Mouse (Mus musculus) gastrocnemius, postnatal 4 days (tissue): ENCODE measurements around the gene Ulk4. TPM values are rescaled to one million over a fixed set of nuclear protein-coding genes. Genes with fewer than 3 reads are reported as not detected.

Experiments
- DNase-seq, 2 experiments: peaks; one replicate each; pipeline ENCODE4 v3.0.0; 2021 to 2022; ENCODE audit warnings: low spot score in 2 of 2, mixed read lengths in 2 of 2
- total RNA-seq, 2 experiments: library from RNA; stranded (reverse); gene quantifications; 2 replicates each; pipeline ENCODE4 v1.2.3; 2021

Ulk4 gene
- total RNA-seq, 2 experiments from 2014 or later: 2.2 to 2.3 TPM

GRCm38 (mm10) chr9:121257106-121257505, 19.9 kb downstream of the Ulk4 start:
- peak in 1 of 2 experiments; percentile 5 for DNase-seq

GRCm38 (mm10) chr9:121254761-121255160, 22.2 kb downstream of the Ulk4 start:
- DNase-seq: peak; percentile 6 to 13

- DNase-seq: peak; percentile 16 to 36
These were observed 23.0 kb downstream of the Ulk4 start for GRCm38 (mm10) chr9:121253983-121254382.

- DNase-seq: peak; percentile 6 to 16
These were observed 26.1 kb downstream of the Ulk4 start for GRCm38 (mm10) chr9:121250854-121251253.

GRCm38 (mm10) chr9:121249805-121250204, 27.2 kb downstream of the Ulk4 start:
- peak; percentile 22 to 25 for DNase-seq

GRCm38 (mm10) chr9:121247956-121248775, 28.8 kb downstream of the Ulk4 start:
- peak; percentile 72 to 85 for DNase-seq

- DNase-seq: no peak
These were observed 29.9 kb downstream of the Ulk4 start for GRCm38 (mm10) chr9:121247047-121247446.

GRCm38 (mm10) chr9:121242331-121242730, 34.7 kb downstream of the Ulk4 start:
- peak in 1 of 2 experiments; percentile 4 for DNase-seq

GRCm38 (mm10) chr9:121241806-121242205, 35.2 kb downstream of the Ulk4 start:
- DNase-seq: peak in 1 of 2 experiments; percentile 17

GRCm38 (mm10) chr9:121241366-121241765, 35.6 kb downstream of the Ulk4 start:
- peak in 1 of 2 experiments; percentile 5 for DNase-seq

GRCm38 (mm10) chr9:121240242-121240641, 36.8 kb downstream of the Ulk4 start:
- DNase-seq: peak in 1 of 2 experiments; percentile 13

GRCm38 (mm10) chr9:121239571-121239970, 37.4 kb downstream of the Ulk4 start:
- no peak for DNase-seq

- DNase-seq: no peak
These were observed 58.4 kb downstream of the Ulk4 start for GRCm38 (mm10) chr9:121218636-121219035.

- no peak for DNase-seq
These were observed 58.8 kb downstream of the Ulk4 start for GRCm38 (mm10) chr9:121218230-121218629.

GRCm38 (mm10) chr9:121217742-121218141, 59.3 kb downstream of the Ulk4 start:
- DNase-seq: no peak

GRCm38 (mm10) chr9:121216536-121217320, 60.3 kb downstream of the Ulk4 start:
- DNase-seq: no peak

GRCm38 (mm10) chr9:121215349-121216000, 61.5 kb downstream of the Ulk4 start:
- peak; percentile 54 to 55 for DNase-seq

GRCm38 (mm10) chr9:121212322-121212721, 64.7 kb downstream of the Ulk4 start:
- DNase-seq: no peak

GRCm38 (mm10) chr9:121205046-121205445, 72.0 kb downstream of the Ulk4 start:
- DNase-seq: peak; percentile 6 to 12

- DNase-seq: peak; percentile 4 to 8
These were observed 72.7 kb downstream of the Ulk4 start for GRCm38 (mm10) chr9:121204149-121204800.

GRCm38 (mm10) chr9:121203686-121204085, 73.3 kb downstream of the Ulk4 start:
- DNase-seq: peak; percentile 1 to 8
